Mouse (Mus musculus): ENCODE measurements around the gene F830045P16Rik.

The F830045P16Rik gene

GRCm38 (mm10) chr2:129489496-129490285 lies 46.7 kb downstream of the F830045P16Rik start:
- peak; percentile 80 to 83 for DNase-seq (ENCODE audit: low spot score in 2 of 2)

- no peak for DNase-seq (ENCODE audit: low spot score in 2 of 2)
Observed at GRCm38 (mm10) chr2:129483150-129483549, 53.3 kb downstream of the F830045P16Rik start.

GRCm38 (mm10) chr2:129471905-129472304 lies 64.5 kb downstream of the F830045P16Rik start:
- peak; percentile 17 to 36 for DNase-seq (ENCODE audit: low spot score in 2 of 2)

GRCm38 (mm10) chr2:129470839-129471238 lies 65.6 kb downstream of the F830045P16Rik start:
- DNase-seq (ENCODE audit: low spot score in 2 of 2): no peak

- peak in 1 of 2 experiments; percentile 6 for DNase-seq (ENCODE audit: low spot score in 2 of 2)
Observed at GRCm38 (mm10) chr2:129438772-129439171, 97.6 kb downstream of the F830045P16Rik start.

- no peak for DNase-seq (ENCODE audit: low spot score in 2 of 2)
Observed at GRCm38 (mm10) chr2:129435154-129435553, 101.2 kb downstream of the F830045P16Rik start.

- DNase-seq (ENCODE audit: low spot score in 2 of 2): no peak
Observed at GRCm38 (mm10) chr2:129423741-129424140, 112.7 kb downstream of the F830045P16Rik start.

GRCm38 (mm10) chr2:129420897-129421561 lies 115.4 kb downstream of the F830045P16Rik start:
- no peak for DNase-seq (ENCODE audit: low spot score in 2 of 2)

- no peak for DNase-seq (ENCODE audit: low spot score in 2 of 2)
Observed at GRCm38 (mm10) chr2:129419361-129419880, 117.0 kb downstream of the F830045P16Rik start.

- DNase-seq (ENCODE audit: low spot score in 2 of 2): no peak
Observed at GRCm38 (mm10) chr2:129414593-129414992, 121.8 kb downstream of the F830045P16Rik start.

- no peak for DNase-seq (ENCODE audit: low spot score in 2 of 2)
Observed at GRCm38 (mm10) chr2:129413488-129413887, 122.9 kb downstream of the F830045P16Rik start.

GRCm38 (mm10) chr2:129411651-129412050 lies 124.8 kb downstream of the F830045P16Rik start:
- no peak for DNase-seq (ENCODE audit: low spot score in 2 of 2)

- no peak for DNase-seq (ENCODE audit: low spot score in 2 of 2)
Observed at GRCm38 (mm10) chr2:129410344-129410743, 126.1 kb downstream of the F830045P16Rik start.

GRCm38 (mm10) chr2:129408476-129408875 lies 127.9 kb downstream of the F830045P16Rik start:
- peak; percentile 37 to 47 for DNase-seq (ENCODE audit: low spot score in 2 of 2)
